Mouse (Mus musculus) testis, postnatal 10 days (tissue): ENCODE measurements around the gene Man1a2.

ENCODE experiments used
- DNase-seq: peaks from one replicate; pipeline ENCODE4 v3.0.0; 2021; ENCODE audit warnings: low spot score

The Man1a2 gene

DNA sequence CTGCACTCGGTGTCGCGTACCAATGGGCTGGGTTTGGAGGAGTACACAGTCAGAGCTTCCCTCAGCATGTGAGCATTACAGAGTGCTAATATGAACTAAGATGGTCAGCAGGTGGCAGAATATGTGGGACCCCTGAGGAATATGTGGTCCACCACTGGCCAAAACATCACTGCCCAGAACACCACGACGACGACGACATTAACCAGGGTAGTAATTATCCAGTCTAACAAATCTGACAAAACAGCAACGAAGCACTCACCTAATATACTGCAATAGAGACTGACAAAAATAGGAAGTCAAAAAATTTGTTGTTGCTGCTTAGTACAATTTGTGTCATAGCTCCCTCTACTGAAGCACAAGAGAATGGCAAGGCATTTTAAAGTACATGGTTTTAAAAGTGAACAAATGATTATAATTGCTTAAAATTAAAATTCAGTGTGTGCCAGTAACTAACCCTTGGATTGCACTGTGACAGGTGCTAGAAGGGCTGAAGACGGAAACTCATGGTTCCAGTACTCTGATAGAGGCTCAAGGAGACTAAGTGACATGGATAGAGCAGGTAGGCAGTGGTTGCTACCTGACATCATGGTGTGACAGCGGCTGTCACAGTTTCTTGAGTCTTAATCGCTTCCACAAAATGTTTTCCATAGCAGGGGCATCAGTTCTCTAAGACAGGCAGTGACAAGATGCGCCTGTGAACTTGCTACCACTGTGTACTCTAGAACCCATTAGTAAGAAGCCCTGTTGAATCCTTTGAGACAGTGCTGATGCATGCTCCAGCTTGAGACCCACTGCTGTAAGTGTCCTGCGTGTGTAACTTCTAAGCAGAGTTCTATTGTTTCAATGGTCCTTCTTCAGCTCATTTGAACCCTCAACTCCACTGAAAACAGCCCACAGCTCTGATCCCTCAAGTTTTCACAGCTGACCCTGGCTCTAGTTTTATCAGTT is 116.6 kb downstream of the Man1a2 start:
- DNase-seq = no peak

DNA sequence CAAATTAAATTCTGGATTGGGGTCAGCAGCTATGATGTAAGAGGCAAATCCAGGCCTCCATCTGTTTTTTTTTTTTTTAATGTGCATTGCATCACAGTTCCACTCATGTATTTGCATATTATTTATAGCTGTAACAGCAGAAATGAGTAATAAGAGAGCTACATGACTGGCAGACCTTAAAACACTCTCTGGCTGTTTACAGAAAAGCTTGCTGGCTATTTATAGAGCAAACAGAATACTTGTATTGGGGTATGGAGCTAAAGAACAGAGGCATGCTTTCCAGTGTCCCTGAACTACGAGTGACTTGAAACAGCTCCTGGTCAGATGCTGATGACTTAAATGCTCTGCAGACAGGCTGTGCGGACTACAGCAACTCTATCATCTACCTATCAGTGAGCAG is 121.7 kb downstream of the Man1a2 start:
- no peak for DNase-seq

- no peak for DNase-seq
Measured at GRCm38 (mm10) chr3:100562455-100562854, 122.8 kb downstream of the Man1a2 start.

DNA sequence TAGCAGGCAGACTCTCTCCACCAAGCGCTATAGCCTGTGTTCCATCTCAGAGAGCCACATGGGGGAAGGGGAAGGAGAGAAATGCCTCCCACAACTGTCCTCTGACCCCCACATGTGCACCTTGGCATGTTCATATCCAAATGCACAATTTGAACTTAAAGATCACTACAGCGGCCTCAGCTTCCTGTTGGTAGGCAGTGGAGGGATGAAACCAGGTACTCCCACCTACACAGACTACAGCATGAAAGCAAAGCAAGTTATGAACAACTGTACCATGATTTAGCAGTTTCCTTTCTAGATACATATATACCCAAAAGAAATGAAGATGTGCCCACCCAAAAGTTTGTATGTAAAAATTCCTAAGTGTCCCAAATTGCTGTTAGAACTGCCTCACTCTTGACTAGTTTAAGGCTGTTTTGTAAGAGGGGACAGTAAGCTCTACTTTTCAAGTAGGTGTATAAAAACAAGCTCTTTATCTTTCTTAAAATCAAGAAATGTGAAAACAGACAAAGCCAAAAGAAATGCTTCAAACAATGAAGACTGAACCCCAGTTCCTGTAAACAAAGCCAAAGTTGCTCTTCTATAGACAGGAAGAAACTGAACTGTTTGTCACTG is 123.6 kb downstream of the Man1a2 start:
- no peak for DNase-seq

DNA sequence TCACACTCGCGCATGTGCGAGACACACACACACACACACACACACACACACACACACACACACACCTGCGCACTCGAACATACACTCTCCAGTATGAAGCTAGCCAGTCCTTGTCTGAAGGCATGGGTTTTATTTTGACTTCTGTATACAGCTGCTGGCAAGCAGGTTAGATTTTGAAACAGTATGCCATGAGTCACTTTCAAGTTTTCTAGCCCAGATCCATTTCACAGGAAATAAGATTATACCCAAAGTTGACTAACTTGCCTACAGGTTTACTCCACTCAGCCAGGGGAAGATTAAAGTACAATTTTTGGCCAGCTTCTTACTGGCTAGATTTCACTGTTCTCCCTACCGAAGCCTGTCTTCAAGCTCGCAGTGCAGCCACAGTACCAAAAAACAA is 125.9 kb downstream of the Man1a2 start:
- DNase-seq = no peak

- no peak for DNase-seq
Measured at GRCm38 (mm10) chr3:100558211-100558708, 127.0 kb downstream of the Man1a2 start.

- DNase-seq = no peak
Measured at GRCm38 (mm10) chr3:100554843-100555242, 130.5 kb downstream of the Man1a2 start.

DNA sequence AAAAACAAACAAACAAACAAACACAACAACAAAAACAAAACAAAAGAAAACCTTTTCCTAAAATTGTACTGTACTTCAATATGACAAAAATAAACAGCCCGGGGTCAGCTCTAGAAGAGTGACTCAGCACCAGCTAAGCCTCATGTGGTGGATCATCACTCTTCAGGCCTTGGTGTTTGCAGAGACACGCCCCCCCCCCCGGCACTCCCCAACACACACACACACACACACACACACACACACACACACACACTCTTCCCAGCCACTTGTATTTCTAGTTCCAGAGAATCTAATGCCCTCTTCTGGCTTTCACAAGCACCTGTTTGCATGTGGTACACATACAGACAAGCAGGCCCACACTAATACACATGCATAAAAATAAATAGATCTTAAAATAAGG is 133.1 kb downstream of the Man1a2 start:
- DNase-seq = peak; percentile 12

DNA sequence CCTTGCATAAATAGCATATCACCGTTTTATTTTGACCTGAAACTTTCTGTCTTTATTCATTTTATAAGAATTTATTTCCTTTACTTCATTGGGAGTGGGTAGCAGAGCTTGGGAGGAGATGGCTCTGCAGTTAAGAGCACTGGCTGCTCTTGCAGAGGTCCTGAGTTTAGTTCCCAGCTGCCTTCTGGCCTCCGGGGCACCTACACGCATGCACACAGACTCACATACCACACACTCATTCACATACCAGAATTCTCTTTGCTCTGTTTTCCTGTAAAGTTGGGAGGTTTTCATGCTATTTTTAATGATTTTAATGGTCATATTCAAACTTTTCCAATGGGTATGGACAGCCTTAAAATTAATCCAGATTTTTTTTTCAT is 137.4 kb downstream of the Man1a2 start:
- DNase-seq = peak; percentile 19

DNA sequence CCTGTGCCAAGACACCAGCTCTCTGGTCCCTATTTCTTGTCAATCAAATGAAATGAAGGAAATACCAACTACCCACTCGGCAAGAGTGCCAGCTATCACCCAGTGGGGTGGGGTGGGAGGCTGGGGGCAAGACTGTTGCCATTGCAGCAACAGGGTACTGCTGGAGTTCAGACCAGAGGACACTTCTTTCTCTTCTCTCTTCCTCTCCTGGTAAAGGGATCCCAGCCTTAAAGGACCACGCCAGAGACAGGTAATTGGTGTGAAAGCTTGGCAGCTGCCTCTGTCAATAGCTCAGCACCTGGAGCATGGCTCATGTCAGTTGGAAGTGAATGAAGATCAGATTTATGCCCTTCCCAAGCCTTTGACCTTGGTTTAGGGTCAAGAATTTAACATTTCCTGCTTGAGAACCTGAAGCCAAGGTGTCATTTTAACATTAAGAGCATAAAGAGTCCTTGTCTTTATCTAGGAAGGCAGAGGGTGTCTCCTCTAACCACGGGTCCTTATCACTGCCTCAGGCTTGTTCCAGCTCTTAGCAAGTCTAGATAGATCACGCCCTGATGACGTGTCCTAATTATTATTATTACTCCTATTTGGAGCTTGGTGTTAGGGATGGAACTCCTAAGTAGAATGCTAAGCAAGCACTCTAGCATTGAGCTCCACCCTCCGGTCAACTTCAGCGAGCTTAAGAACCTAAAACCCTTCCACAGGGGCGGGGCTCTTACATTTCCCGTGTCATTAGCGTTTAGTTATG is 138.0 kb downstream of the Man1a2 start:
- peak; percentile 22 for DNase-seq

DNA sequence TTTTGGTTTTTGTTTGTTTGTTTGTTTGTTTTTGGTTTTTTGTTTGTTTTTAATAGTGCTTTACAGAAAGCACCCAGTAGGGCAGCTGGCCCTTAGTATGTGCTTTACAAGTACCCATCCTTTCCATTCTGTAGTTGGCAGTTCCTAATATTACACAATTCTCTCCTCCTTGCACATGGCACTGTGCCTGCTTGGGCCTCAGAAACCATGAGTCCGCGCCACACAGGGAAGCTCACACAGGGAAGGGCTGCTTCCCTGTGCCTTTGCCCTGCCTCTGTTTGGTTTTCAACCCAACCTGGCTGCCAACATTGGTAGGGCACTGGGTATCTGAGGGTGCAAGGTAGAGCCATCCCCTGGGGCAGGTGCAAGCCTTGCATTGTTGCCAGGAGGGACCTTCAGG is 148.6 kb downstream of the Man1a2 start:
- no peak for DNase-seq

DNA sequence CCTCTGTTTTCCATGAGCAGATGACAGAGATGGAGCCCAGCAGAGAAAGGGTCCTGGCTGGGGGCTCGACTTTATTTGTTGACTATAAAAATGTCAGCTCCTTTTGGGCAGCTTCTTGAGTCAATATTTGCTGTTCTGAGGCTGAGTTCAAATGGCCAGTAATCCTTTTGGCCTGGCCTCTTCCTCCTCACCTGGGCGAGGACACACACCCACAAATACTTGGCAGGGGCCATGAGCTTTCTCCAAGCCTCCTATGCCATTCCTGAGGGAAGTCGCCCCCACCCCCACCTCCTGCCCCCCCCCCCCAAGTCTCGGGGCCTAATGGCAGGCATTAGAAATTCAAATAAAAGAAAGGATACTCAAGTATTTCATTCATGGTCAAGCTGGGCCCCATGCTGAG is 149.4 kb downstream of the Man1a2 start:
- DNase-seq = no peak

DNA sequence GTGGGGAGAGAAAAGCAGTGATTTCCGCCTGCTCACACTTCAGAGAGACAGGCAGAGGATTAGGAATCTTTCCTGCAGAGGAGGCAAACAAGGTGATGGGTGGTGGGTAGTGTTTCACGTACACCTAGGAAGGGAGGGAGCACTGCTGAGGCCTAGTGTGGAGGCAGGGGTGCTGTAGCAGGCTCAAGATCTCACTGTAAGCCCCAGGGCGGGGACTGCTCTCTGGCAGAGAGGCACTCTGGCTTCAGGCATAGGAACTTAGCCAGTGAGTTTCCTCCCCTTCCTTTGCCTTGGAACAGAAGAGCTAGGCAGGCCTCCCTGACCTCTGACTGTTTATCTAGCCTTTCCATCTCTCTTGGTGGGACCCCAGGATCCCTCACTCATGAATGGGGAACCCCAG is 150.0 kb downstream of the Man1a2 start:
- no peak for DNase-seq

- no peak for DNase-seq
Measured at GRCm38 (mm10) chr3:100534394-100534793, 150.9 kb downstream of the Man1a2 start.

GRCm38 (mm10) chr3:100533429-100533828 is 151.9 kb downstream of the Man1a2 start:
- DNase-seq = no peak

- no peak for DNase-seq
Measured at GRCm38 (mm10) chr3:100530919-100531318, 154.4 kb downstream of the Man1a2 start.

- DNase-seq = no peak
Measured at GRCm38 (mm10) chr3:100530244-100530788, 155.0 kb downstream of the Man1a2 start.

DNA sequence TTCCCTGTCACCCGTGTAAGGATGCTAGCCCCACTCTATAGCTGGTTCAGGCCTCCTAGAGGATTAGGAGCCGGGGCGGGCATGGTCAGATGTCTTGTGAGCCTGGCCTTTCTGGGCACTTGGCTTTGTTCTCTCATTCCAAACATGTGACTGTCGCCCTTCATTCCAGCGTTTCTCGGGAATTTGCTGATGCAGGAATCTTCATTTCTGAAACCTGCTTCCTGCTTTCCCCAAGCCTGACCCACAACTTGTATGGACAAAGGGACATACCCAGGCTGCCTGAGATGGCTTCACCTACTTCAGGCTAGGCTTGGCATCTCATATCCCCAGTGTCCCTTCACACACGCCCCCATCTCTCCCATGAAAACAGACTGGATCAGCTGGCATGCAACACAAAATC is 162.6 kb downstream of the Man1a2 start:
- no peak for DNase-seq

- no peak for DNase-seq
Measured at GRCm38 (mm10) chr3:100521626-100522025, 163.7 kb downstream of the Man1a2 start.

GRCm38 (mm10) chr3:100515754-100516141 is 169.6 kb downstream of the Man1a2 start:
- no peak for DNase-seq

GRCm38 (mm10) chr3:100515093-100515753 is 170.1 kb downstream of the Man1a2 start:
- no peak for DNase-seq
